Mouse (Mus musculus): ENCODE data around the gene Rlbp1. TPM values are rescaled to one million over a fixed set of nuclear protein-coding genes. Genes with fewer than 3 reads are reported as not detected.

The Rlbp1 gene
- polyA plus RNA-seq, 1 experiment from 2014 or later = 0.45 TPM

DNA sequence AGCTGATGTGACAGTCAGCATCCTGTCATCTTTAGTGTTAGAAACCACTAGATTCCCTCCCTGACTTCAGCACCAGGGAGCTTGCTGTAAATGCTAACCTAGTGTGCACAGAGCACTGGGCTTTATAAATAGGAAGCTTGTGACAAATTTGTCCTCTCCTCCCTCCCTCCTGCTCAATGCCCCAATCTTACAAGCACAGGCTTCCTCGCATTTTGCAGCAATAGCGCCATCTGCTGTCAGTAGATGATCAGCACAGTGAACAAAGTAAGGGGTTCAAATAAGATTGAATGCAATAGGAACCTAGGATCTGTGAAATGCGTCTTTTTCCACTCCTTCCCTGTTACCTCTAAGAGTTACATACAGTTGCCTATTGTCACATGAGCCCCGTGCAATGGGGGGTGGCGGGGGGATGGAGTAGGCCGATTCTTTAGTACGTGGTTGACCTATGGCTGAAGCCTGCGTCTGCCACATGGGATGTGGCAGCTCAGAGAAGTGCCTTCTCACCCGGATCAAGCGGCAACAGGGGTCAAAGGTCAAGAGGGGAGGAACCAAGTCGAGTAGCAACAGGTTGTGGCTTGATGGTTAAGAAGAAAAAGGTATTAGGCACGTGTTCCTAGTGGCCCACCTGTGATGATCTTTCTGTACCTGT is 37.0 kb downstream of the Rlbp1 start:
- no peak overlapping the region for H3K9ac ChIP-seq (ENCODE audit: low read depth, low read length)
- H3K4me1 ChIP-seq (replicated peaks; ENCODE audit: control insufficient read depth, insufficient read depth, low read length) = no peaks in the 10 kb centered on the region
- ATAC-seq (replicated peaks; ENCODE audit: low FRiP score) (peak; percentile 48), DNase-seq (ENCODE audit: low spot score) (peak; percentile 49)
- H3K36me3 ChIP-seq (ENCODE audit: control insufficient read depth, insufficient read depth, low read length) = peaks cover 25% of the 10 kb centered on the region
- no peaks in the 10 kb centered on the region for H3K9me3 ChIP-seq (ENCODE audit: control insufficient read depth, low read length)
- no peak overlapping the region for H3K4me3 ChIP-seq (ENCODE audit: low read depth, low read length)
- 47% methylated on average over 12 of the region's 12 CpGs for WGBS
- H3K27ac ChIP-seq (ENCODE audit: low read depth, low read length) = no peak overlapping the region
- H3K27me3 ChIP-seq (replicated peaks; ENCODE audit: control insufficient read depth, insufficient read depth, low read length) = no peaks in the 10 kb centered on the region
- H3K4me2 ChIP-seq = no peak overlapping the region

DNA sequence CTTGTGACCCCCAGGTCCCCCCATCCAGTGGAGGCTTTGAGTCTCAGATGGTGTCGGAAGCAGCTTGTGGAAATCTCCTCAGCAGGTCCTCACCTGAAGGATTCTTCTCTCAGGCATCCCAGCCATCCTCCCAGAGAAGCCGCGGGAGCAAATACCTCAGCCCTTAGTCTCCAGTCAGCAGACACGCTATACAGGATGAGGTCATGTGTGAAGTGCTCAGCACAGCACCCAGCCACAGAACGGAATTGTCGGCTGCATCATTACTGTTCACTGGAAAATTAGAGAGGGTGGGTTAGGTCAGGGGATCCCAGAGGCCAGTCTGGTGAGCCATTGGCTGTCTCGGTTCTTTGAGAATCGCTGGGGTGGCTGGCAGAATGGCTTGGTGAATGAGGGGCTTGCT is 38.0 kb downstream of the Rlbp1 start:
- Histone ChIP-seq H3K36me3 (ENCODE audit: control insufficient read depth, insufficient read depth, low read length) (peaks cover 26% of the 10 kb centered on the region), H3K4me2 (no peak overlapping the region), H3K27me3 (replicated peaks; ENCODE audit: control insufficient read depth, insufficient read depth, low read length) (no peaks in the 10 kb centered on the region), H3K4me1 (replicated peaks; ENCODE audit: control insufficient read depth, insufficient read depth, low read length) (no peaks in the 10 kb centered on the region), H3K27ac (ENCODE audit: low read depth, low read length) (no peak overlapping the region), H3K9ac (ENCODE audit: low read depth, low read length) (no peak overlapping the region), H3K4me3 (ENCODE audit: low read depth, low read length) (no peak overlapping the region), H3K9me3 (ENCODE audit: control insufficient read depth, low read length) (no peaks in the 10 kb centered on the region)
- ATAC-seq (replicated peaks; ENCODE audit: low FRiP score) (no peak), DNase-seq (ENCODE audit: low spot score) (no peak)
- WGBS = 90% methylated on average over 8 of the region's 8 CpGs

DNA sequence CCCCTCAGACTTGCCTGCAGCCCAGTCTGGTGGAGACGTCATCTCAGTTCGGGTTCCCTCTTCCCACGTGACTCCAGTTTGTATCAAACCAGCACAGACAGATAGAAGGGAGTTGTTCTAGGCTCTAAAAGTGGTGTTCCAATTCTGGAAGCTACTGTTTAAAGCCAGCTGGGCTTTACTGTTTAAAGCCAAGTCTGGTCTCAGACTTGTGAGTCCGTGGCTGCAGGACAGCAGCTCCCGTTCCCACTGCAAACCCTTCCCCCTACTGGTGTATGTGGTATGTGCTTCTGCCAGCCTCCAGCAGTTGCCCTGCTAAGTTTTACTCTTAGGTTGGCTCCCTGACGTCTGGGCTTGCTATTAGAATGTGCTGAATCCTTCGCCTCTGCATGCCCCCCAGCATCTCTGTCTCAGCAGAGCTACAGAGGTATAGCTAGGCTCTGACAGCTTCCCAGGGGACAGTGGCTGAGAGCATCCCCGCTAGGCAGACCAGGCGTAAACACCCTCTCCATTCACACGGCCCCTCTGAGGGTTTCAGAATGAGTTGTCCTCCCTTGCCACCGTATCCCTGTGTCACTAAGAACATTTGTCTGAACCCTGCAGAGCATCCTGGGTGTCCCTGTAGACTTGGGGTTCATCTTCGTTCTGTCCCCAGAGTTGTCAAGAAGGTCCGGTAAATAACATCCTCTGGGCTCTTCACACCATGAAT is 39.6 kb downstream of the Rlbp1 start:
- Histone ChIP-seq H3K9ac (ENCODE audit: low read depth, low read length) (no peak overlapping the region), H3K4me3 (ENCODE audit: low read depth, low read length) (no peak overlapping the region), H3K9me3 (ENCODE audit: control insufficient read depth, low read length) (no peaks in the 10 kb centered on the region; the same call in 1 of the 2 replicates), H3K36me3 (ENCODE audit: control insufficient read depth, insufficient read depth, low read length) (peaks cover 33% of the 10 kb centered on the region), H3K4me2 (no peak overlapping the region), H3K4me1 (replicated peaks; ENCODE audit: control insufficient read depth, insufficient read depth, low read length) (no peaks in the 10 kb centered on the region), H3K27me3 (replicated peaks; ENCODE audit: control insufficient read depth, insufficient read depth, low read length) (no peaks in the 10 kb centered on the region), H3K27ac (ENCODE audit: low read depth, low read length) (no peak overlapping the region)
- no peak for ATAC-seq (replicated peaks; ENCODE audit: low FRiP score)
- no peak for DNase-seq (ENCODE audit: low spot score)
- 81% methylated on average over 13 of the region's 13 CpGs for WGBS

DNA sequence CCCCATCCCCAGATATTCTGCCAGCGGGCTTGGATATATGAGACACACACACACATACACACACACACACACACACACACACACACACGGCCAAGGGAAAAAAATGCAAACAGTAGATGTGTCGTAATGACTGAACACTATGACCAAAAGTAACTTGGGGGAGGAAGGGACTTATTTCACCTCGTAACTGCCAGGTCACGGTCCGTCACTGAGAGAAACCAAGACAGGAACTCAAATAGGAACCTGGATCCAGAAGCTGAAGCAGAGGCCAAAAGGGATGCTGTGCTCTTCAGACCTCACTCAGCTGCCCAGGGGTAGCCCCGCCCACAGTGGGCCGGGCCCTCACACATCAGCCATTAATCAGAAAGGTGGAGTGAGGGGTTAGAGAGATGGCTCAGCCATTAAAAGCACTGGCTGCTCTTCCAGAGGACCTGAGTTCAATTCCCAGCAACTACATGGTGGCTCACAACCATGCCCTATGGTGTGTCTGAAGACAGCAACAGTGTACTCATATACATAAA is 40.2 kb downstream of the Rlbp1 start:
- WGBS = 77% methylated on average over 8 of the region's 8 CpGs
- Histone ChIP-seq H3K36me3 (ENCODE audit: control insufficient read depth, insufficient read depth, low read length) (peaks cover 33% of the 10 kb centered on the region), H3K4me3 (ENCODE audit: low read depth, low read length) (no peak overlapping the region), H3K4me1 (replicated peaks; ENCODE audit: control insufficient read depth, insufficient read depth, low read length) (no peaks in the 10 kb centered on the region), H3K9ac (ENCODE audit: low read depth, low read length) (no peak overlapping the region), H3K9me3 (ENCODE audit: control insufficient read depth, low read length) (no peaks in the 10 kb centered on the region; the same call in 1 of the 2 replicates), H3K27me3 (replicated peaks; ENCODE audit: control insufficient read depth, insufficient read depth, low read length) (no peaks in the 10 kb centered on the region), H3K4me2 (no peak overlapping the region), H3K27ac (ENCODE audit: low read depth, low read length) (no peak overlapping the region)
- no peak for ATAC-seq (replicated peaks; ENCODE audit: low FRiP score)
- no peak for DNase-seq (ENCODE audit: low spot score)

DNA sequence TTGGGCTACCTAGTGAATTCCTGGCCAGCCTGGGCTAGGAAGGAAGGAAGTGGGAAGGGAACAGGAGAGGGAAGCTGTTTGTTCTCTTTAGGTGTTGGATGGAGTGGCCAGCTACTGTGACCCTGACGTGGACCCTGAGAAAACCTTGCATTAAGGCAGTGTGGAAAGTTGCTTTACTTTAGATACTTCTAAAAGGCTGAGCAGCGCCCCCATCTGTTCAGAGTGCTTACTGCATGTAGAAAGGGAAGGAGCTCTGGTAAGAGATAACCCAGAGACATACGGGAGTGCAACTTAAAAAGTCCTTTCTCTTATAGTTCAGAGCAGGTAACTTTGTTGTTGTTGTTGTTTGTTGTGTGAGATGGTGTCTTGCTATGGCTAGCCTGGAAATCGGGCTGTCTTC is 40.9 kb downstream of the Rlbp1 start:
- no peaks in the 10 kb centered on the region for H3K27me3 ChIP-seq (replicated peaks; ENCODE audit: control insufficient read depth, insufficient read depth, low read length)
- H3K9ac ChIP-seq (ENCODE audit: low read depth, low read length) = no peak overlapping the region
- no peak overlapping the region for H3K27ac ChIP-seq (ENCODE audit: low read depth, low read length)
- H3K4me2 ChIP-seq = no peak overlapping the region
- no peaks in the 10 kb centered on the region; the same call in 1 of the 2 replicates for H3K9me3 ChIP-seq (ENCODE audit: control insufficient read depth, low read length)
- WGBS = 45% methylated on average over 4 of the region's 4 CpGs
- H3K36me3 ChIP-seq (ENCODE audit: control insufficient read depth, insufficient read depth, low read length) = peaks cover 28% of the 10 kb centered on the region
- no peak overlapping the region for H3K4me3 ChIP-seq (ENCODE audit: low read depth, low read length)
- no peaks in the 10 kb centered on the region for H3K4me1 ChIP-seq (replicated peaks; ENCODE audit: control insufficient read depth, insufficient read depth, low read length)
- ATAC-seq (replicated peaks; ENCODE audit: low FRiP score) (0 out of 2 replicates have a peak, but pooled peaks have one; percentile 32), DNase-seq (ENCODE audit: low spot score) (no peak)

DNA sequence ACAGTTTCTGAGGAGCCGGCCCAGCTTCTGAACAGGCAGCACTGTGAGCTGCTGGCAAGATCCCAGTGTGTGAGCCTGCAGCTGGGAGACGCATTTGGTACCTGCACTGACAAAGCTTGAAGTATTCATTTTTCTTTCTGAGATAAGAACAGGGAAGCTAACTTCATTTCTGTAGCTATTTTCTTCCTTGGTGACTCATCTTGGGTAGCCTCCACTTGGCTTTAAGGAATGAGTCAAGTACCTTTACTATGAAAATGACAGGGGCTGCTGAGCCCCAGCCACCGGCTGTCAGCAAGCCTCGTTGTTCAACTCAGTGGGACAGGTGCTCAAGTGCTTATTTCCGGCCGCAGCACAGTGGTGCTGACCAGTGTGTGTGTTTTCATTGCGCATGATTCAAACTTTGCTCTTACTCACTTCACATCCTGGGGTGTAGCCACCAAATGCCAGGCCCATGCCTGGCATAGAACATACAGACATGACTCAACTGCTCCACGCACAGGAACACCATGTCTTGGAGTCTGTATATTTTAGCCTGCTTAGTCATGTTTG is 50.4 kb downstream of the Rlbp1 start:
- Histone ChIP-seq H3K9ac (ENCODE audit: low read depth, low read length) (no peak overlapping the region), H3K36me3 (ENCODE audit: control insufficient read depth, insufficient read depth, low read length) (peaks cover 5% of the 10 kb centered on the region; the same call in 1 of the 2 replicates), H3K27ac (ENCODE audit: low read depth, low read length) (no peak overlapping the region), H3K27me3 (replicated peaks; ENCODE audit: control insufficient read depth, insufficient read depth, low read length) (no peaks in the 10 kb centered on the region), H3K4me3 (ENCODE audit: low read depth, low read length) (no peak overlapping the region), H3K4me2 (no peak overlapping the region), H3K9me3 (ENCODE audit: control insufficient read depth, low read length) (no peaks in the 10 kb centered on the region), H3K4me1 (replicated peaks; ENCODE audit: control insufficient read depth, insufficient read depth, low read length) (no peaks in the 10 kb centered on the region)
- WGBS = 90% methylated on average over 8 of the region's 8 CpGs
- no peak for ATAC-seq (replicated peaks; ENCODE audit: low FRiP score)
- DNase-seq (ENCODE audit: low spot score) = no peak

DNA sequence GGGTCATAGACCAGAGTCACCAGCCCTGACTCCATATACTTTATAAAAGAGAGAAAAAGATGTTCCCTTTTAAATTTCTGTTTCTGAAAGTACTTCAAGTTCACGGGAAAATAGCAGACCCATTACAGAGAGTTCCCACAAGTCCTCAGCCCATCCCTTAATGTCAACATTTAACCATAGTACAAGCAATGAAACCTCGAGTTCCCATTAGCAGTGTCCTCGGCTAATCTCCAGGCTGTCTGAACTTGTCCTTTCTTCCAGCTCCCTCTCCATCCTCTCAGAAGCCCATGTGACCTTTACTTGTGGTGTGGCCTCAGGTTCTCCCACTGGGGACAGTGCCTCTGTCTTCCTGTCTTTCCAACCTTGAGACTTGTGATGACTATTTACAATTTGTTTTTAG is 53.4 kb downstream of the Rlbp1 start:
- ATAC-seq (replicated peaks; ENCODE audit: low FRiP score) = no peak
- no peak overlapping the region for H3K4me3 ChIP-seq (ENCODE audit: low read depth, low read length)
- H3K4me2 ChIP-seq = no peak overlapping the region
- H3K27me3 ChIP-seq (replicated peaks; ENCODE audit: control insufficient read depth, insufficient read depth, low read length) = no peaks in the 10 kb centered on the region
- peaks cover 5% of the 10 kb centered on the region; the same call in 1 of the 2 replicates for H3K36me3 ChIP-seq (ENCODE audit: control insufficient read depth, insufficient read depth, low read length)
- no peaks in the 10 kb centered on the region for H3K4me1 ChIP-seq (replicated peaks; ENCODE audit: control insufficient read depth, insufficient read depth, low read length)
- no peaks in the 10 kb centered on the region for H3K9me3 ChIP-seq (ENCODE audit: control insufficient read depth, low read length)
- 69% methylated on average over 3 of the region's 3 CpGs for WGBS
- no peak overlapping the region for H3K9ac ChIP-seq (ENCODE audit: low read depth, low read length)
- no peak overlapping the region for H3K27ac ChIP-seq (ENCODE audit: low read depth, low read length)
- DNase-seq (ENCODE audit: low spot score) = no peak

DNA sequence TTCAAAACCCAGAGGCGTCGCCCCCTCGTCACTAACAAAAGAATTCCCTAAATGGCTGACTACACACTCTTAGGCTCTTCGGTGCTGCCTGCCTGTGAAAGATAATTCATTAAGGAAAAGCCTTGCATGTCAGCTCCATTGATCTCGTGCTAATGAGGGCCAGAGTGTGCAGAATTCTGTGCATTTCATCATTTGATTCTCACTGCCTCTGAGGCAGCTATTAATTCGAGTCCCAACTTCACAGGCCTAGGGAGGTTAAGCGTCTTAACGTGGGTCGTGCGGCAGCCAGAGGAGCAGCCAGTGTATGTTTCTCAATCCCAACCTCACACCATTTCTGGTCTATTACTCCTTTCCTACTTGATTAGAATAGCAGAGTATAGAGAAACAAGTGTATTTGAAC is 55.7 kb downstream of the Rlbp1 start:
- Histone ChIP-seq H3K4me2 (no peak overlapping the region), H3K4me3 (ENCODE audit: low read depth, low read length) (no peak overlapping the region), H3K9ac (ENCODE audit: low read depth, low read length) (no peak overlapping the region), H3K9me3 (ENCODE audit: control insufficient read depth, low read length) (no peaks in the 10 kb centered on the region), H3K4me1 (replicated peaks; ENCODE audit: control insufficient read depth, insufficient read depth, low read length) (no peaks in the 10 kb centered on the region), H3K36me3 (ENCODE audit: control insufficient read depth, insufficient read depth, low read length) (peaks cover 4% of the 10 kb centered on the region; the same call in 1 of the 2 replicates), H3K27ac (ENCODE audit: low read depth, low read length) (no peak overlapping the region), H3K27me3 (replicated peaks; ENCODE audit: control insufficient read depth, insufficient read depth, low read length) (no peaks in the 10 kb centered on the region)
- ATAC-seq (replicated peaks; ENCODE audit: low FRiP score) = no peak
- no peak for DNase-seq (ENCODE audit: low spot score)
- 87% methylated on average over 10 of the region's 10 CpGs for WGBS
